Mouse (Mus musculus) spleen, adult 2 months (tissue): Measurements from ENCODE around the gene Ccdc82.

Source experiments
- CTCF ChIP-seq: fragments of 200-500 bp; IDR thresholded peaks from 2 replicates; pipeline ENCODE4 v1.5.1; 2011; ENCODE audit warnings: mild to moderate bottlenecking, inconsistent platforms; ENCODE audit not compliant: insufficient read depth, insufficient read length, insufficient replicate concordance; ENCODE audit errors: extremely low read depth
- POLR2A ChIP-seq: fragments of 200-500 bp; IDR thresholded peaks from 2 replicates; pipeline ENCODE4 v1.6.1; 2011; ENCODE audit warnings: low read depth, low read length, inconsistent platforms

DNA sequence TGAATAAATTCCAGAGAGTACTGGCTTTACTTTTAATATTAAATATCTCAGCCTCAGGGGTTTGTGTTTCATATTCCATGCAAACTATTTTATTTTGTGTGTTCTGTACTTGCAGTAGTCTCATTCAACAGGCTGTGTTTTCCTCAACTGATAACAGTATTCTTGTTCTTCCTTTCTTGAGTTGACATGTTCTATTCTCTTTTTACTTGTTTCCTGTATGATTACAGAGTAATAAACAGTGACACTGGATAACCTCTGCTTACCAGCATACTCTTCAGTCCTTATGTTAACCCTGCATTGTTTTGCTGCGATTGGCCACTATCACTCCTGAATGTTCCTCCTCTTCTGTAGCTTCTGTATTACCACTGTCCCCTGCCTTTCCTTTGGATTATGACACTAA lies 10.0 kb downstream of the Ccdc82 start:
- TF ChIP-seq CTCF (no peak), POLR2A (no peak)
